24 mouse cellular contexts compared by ENCODE assay signal in genomic region chr12:73824828-73825227, GRCm38 (mm10).
"Had no signal": no experiment of that assay in that cellular context is flagged by ENCODE, and none has a peak within 500 bp of the region (broad histone marks: within the 10 kb centered on the region; RNA-seq: fewer than 3 reads in every experiment).

No protein-coding gene starts in this region.

- H3K4me3 ChIP-seq: heart, adult 2 months; heart, embryonic 13.5 days; heart, embryonic 15.5 days; hindbrain, embryonic 13.5 days; hindbrain, embryonic 15.5 days; kidney, embryonic 15.5 days; limb, embryonic 13.5 days had no signal

- H3K36me3 ChIP-seq: heart, embryonic 13.5 days; heart, embryonic 15.5 days; hindbrain, embryonic 13.5 days; hindbrain, embryonic 15.5 days; kidney, embryonic 15.5 days; limb, embryonic 13.5 days had no signal

- H3K9me3 ChIP-seq: heart, embryonic 13.5 days; heart, embryonic 15.5 days; hindbrain, embryonic 13.5 days; hindbrain, embryonic 15.5 days; kidney, embryonic 15.5 days; limb, embryonic 13.5 days had no signal

- H3K27ac ChIP-seq: heart, adult 2 months; heart, embryonic 13.5 days; heart, embryonic 15.5 days; hindbrain, embryonic 13.5 days; hindbrain, embryonic 15.5 days; hindbrain, postnatal 0 days; kidney, embryonic 15.5 days; kidney, postnatal 0 days; limb, embryonic 13.5 days had no signal

- DNase-seq: forebrain, postnatal 0 days; gastrocnemius, postnatal 14 days; gastrocnemius, postnatal 36 days; heart, adult 2 months; heart, postnatal 14 days; heart, postnatal 36 days; kidney, adult 11 months; kidney, adult 2 months; kidney, adult 9 months; kidney, postnatal 14 days; kidney, postnatal 36 days; layer of hippocampus, adult 9-11 months; layer of hippocampus, postnatal 36 days; left cerebral cortex, postnatal 4 days had no signal

- H3K9ac ChIP-seq: forebrain, postnatal 0 days; heart, embryonic 13.5 days; heart, embryonic 15.5 days; hindbrain, embryonic 13.5 days; hindbrain, embryonic 15.5 days; kidney, embryonic 15.5 days; limb, embryonic 13.5 days had no signal

- H3K27me3 ChIP-seq: heart, embryonic 13.5 days; heart, embryonic 15.5 days; hindbrain, embryonic 13.5 days; hindbrain, embryonic 15.5 days; kidney, embryonic 15.5 days; limb, embryonic 13.5 days had no signal

- ATAC-seq: forebrain, postnatal 0 days; hindbrain, postnatal 0 days; intestine, embryonic 16.5 days had no signal

- H3K4me1 ChIP-seq: heart, embryonic 13.5 days; heart, embryonic 15.5 days; hindbrain, embryonic 13.5 days; hindbrain, embryonic 15.5 days; kidney, embryonic 15.5 days; limb, embryonic 13.5 days had no signal

- H3K4me2 ChIP-seq: heart, embryonic 11.5 days; heart, embryonic 13.5 days; heart, embryonic 15.5 days; hindbrain, embryonic 13.5 days; hindbrain, embryonic 15.5 days; kidney, embryonic 15.5 days; limb, embryonic 13.5 days had no signal
